Mouse (Mus musculus) E14TG2a.4 (cell line): ENCODE measurements at regions not wholly inside any gene's neighbourhood (a gene's known extent, or its start where the extent isn't known, plus 50 kb on each side); places are given as distances from the start of the nearest gene placed in this dataset.

ENCODE experiments used
- CTCF ChIP-seq: conservative IDR thresholded peaks from 2 replicates; pipeline ENCODE4 v1.5.1; 2014; ENCODE audit warnings: low read length
- NANOG ChIP-seq: IDR thresholded peaks from 2 replicates; pipeline ENCODE4 v1.6.1; 2014; ENCODE audit warnings: borderline replicate concordance, low read length, mixed read lengths

DNA sequence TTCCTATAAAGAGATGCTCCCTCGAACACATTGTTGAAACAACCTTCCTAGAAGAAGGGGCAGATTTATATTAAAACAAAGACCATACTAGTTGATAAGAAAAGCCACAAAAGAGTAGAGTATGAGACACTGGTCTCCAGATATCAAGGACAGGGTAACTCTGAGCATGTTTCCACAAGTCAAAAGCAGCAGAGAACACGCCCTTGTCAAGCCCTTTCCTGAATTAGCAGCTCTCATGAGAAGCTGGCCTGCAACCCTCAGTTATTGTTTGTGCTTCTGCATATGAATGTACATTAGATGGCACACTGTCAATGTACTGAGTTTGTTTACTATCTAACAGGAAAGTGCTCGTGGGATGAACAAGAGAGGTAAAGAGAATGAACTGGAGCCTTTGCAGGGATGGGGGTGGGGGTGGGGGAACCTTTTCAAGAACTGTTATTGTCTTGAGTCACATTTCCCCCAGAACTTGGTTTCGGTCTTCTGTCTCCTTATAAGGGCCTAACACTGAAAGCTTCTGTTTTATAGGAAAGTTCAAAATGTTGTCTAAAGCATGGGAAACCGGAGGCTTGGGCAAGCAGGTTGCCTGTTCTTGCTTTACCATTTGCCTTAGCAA lies 228.6 kb upstream of the Zpld1 start:
- TF ChIP-seq CTCF (no peak), NANOG (no peak)
